9 mouse cellular contexts compared by ENCODE assay signal in the genomic region with DNA sequence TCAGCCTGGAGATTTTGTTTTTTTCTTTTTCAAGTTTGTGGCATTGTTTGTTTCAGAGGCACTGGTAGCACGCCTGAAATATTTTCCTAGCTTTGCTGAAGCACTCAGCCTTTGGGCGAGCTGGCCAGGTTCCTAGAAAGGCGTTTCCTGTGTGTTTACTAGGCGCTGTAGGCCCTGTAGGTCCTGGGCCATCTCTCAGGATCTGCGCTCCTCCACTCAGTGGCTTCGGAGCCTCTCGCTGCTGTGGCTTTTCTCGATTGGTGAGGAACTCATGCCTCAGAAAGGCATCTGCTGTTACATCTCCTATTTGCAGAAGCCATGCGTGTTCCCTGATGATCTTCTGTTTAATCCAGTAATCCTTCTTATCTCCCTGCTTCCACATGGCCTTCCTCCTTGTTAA.
DNase-seq lines count a peak whose midpoint lies in the region; ATAC-seq and TF ChIP-seq lines count a peak whose summit lies in the region.
"Had no signal": no experiment of that assay in that cellular context is flagged by ENCODE, and none has a peak within 500 bp of the region (broad histone marks: within the 10 kb centered on the region; RNA-seq: fewer than 3 reads in every experiment).

No protein-coding gene starts in this region.

- no peaks in the 10 kb centered on the region for H3K27me3 ChIP-seq in heart, adult 2 months (ENCODE audit: control insufficient read depth, insufficient read depth, low read length)
- no peaks in the 10 kb centered on the region for H3K27me3 ChIP-seq in heart, embryonic 11.5 days (ENCODE audit: control insufficient read depth, insufficient read depth, low read length)
- no peaks in the 10 kb centered on the region for H3K27me3 ChIP-seq in lung, embryonic 16.5 days (ENCODE audit: control insufficient read depth, insufficient read depth, low read depth, low read length)

- no peaks in the 10 kb centered on the region for H3K9me3 ChIP-seq in heart, embryonic 11.5 days (replicated peaks; ENCODE audit: control insufficient read depth, low read length)
- peaks cover 2% of the 10 kb centered on the region; the same call in 1 of the 2 replicates for H3K9me3 ChIP-seq in lung, embryonic 16.5 days (ENCODE audit: control insufficient read depth, low read length)

- no peak for TF ChIP-seq POLR2A in heart, adult 2 months (IDR thresholded peaks at IDR 0.05; ENCODE audit: insufficient read depth, low read depth, low read length)

- peak; percentile 61 to 66 for DNase-seq in heart, adult 2 months
- peak; percentile 66 for DNase-seq in MN1 (ENCODE audit: low spot score)
- DNase-seq in gastrocnemius, postnatal 10 days, result peak; percentile 62
- DNase-seq in thymus, postnatal 25 days, result no peak
- DNase-seq in left cerebral cortex, adult 18-20 months (ENCODE audit: low spot score in 2 of 2), result no peak

- peak overlapping the region; percentile 20; the same call in 1 of the 2 replicates for H3K27ac ChIP-seq in heart, adult 2 months
- no peak overlapping the region for H3K27ac ChIP-seq in heart, embryonic 11.5 days (ENCODE audit: low read depth, low read length)
- no peak overlapping the region for H3K27ac ChIP-seq in lung, embryonic 16.5 days (ENCODE audit: low read length)

- 32% methylated on average over 9 of the region's 9 CpGs for whole genome bisulfite sequencing in heart, adult 2 months
- WGBS in heart, embryonic 11.5 days (ENCODE audit: insufficient replicate concordance), result 59% methylated on average over 9 of the region's 9 CpGs
- 29% methylated on average over 9 of the region's 9 CpGs for WGBS in lung, embryonic 16.5 days

- H3K9ac ChIP-seq in heart, adult 2 months (ENCODE audit: low read depth, low read length), result no peak overlapping the region
- H3K9ac ChIP-seq in heart, embryonic 11.5 days (ENCODE audit: low read depth, low read length), result no peak overlapping the region
- H3K9ac ChIP-seq in lung, embryonic 16.5 days (ENCODE audit: low read length), result no peak overlapping the region

- H3K79me2 ChIP-seq in heart, adult 2 months (replicated peaks; ENCODE audit: control insufficient read depth, insufficient read depth, low read length), result no peaks in the 10 kb centered on the region

- H3K36me3 ChIP-seq in heart, adult 2 months (ENCODE audit: control insufficient read depth, insufficient read depth, low read length), result no peaks in the 10 kb centered on the region
- no peaks in the 10 kb centered on the region for H3K36me3 ChIP-seq in heart, embryonic 11.5 days (ENCODE audit: control insufficient read depth, insufficient read depth, low read length)
- no peaks in the 10 kb centered on the region for H3K36me3 ChIP-seq in lung, embryonic 16.5 days (ENCODE audit: control insufficient read depth, insufficient read depth, low read length)

- H3K4me2 ChIP-seq in heart, embryonic 11.5 days, result no peak overlapping the region
- no peak overlapping the region for H3K4me2 ChIP-seq in lung, embryonic 16.5 days (ENCODE audit: low read depth, low read length)

- no peak for TF ChIP-seq CTCF in heart, adult 2 months (IDR thresholded peaks at IDR 0.05)

- H3K4me1 ChIP-seq in heart, adult 2 months (ENCODE audit: control insufficient read depth, insufficient read depth, low read length), result no peaks in the 10 kb centered on the region
- no peaks in the 10 kb centered on the region for H3K4me1 ChIP-seq in heart, embryonic 11.5 days (ENCODE audit: control insufficient read depth, insufficient read depth, low read length)
- H3K4me1 ChIP-seq in lung, embryonic 16.5 days (replicated peaks; ENCODE audit: control insufficient read depth, insufficient read depth, low read length), result 0 out of 2 replicates have a peak, but pooled peaks cover 3% of the 10 kb centered on the region

- ATAC-seq in heart, embryonic 11.5 days (replicated peaks; ENCODE audit: insufficient number of reproducible peaks, low FRiP score, low TSS enrichment), result no peak
- ATAC-seq in lung, embryonic 16.5 days (ENCODE audit: low read depth), result peak; percentile 66; the same call in 1 of the 2 replicates
- no peak for ATAC-seq in monocyte, adult 5-6 weeks (replicated peaks; ENCODE audit: insufficient number of reproducible peaks, low FRiP score, low TSS enrichment, poor library complexity, severe bottlenecking)

- intact Hi-C loops in heart, adult 2 months (cut with DNase I), result no loop called here

- no peak for TF ChIP-seq EP300 in heart, adult 2 months (IDR thresholded peaks at IDR 0.05; ENCODE audit: insufficient read depth, low read depth, low read length)

- H3K4me3 ChIP-seq in heart, adult 2 months, result no peak overlapping the region
- H3K4me3 ChIP-seq in heart, embryonic 11.5 days (ENCODE audit: low read depth, low read length), result no peak overlapping the region
- H3K4me3 ChIP-seq in lung, embryonic 16.5 days (ENCODE audit: low read length), result no peak overlapping the region
- H3K4me3 ChIP-seq: myocyte had no signal

Comparison
In these comparisons a context has a peak if more than half of its experiments do, and no peak if none do; other contexts are left out.
1. DNase-seq: peak in heart, adult 2 months (2 of 2), MN1 (single experiment) and gastrocnemius, postnatal 10 days (single experiment); none in thymus, postnatal 25 days (single experiment) and left cerebral cortex, adult 18-20 months (0 of 2).